Mouse (Mus musculus) lung, postnatal 0 days (tissue): ENCODE data around the gene Zfp53.

Experiments
- CTCF ChIP-seq: IDR thresholded peaks from 2 replicates; pipeline ENCODE4 v1.5.1; 2016; ENCODE audit warnings: antibody characterized with exemption, mild to moderate bottlenecking
- EP300 ChIP-seq: IDR thresholded peaks from 2 replicates; pipeline ENCODE4 v1.6.1; 2016; ENCODE audit warnings: antibody characterized with exemption, mild to moderate bottlenecking, control low read depth

DNA sequence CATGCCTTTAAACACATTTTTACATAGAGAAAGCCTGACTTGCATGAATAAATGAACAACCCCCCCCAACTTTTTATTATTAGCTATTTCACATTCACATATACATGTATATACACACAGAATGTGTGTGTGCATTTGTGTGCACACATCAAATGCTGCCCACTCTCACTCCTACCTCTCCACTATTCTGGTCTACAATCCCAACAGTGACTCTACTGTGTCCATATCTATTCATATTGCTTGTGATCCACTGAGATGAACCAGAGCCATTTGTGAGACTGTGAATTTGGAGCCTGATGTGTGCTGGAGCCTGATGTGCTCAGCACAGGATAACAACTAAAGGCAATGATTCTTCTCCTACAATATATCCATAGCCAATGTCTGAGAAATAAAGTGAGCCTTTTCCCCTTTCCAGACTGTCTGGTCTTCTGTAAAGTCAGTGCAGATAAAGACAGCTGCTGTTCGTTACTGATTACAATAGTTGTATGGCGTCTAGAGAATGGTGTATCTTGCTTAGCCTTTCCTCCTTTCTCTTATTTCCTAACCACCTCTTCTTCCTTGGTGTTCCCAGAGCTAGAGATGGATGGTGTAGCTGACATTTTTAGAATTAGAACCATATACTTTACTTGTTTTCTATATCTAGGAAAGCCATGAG, 16.0 kb upstream of the Zfp53 start:
- TF ChIP-seq CTCF (no peak), EP300 (no peak)
